Mouse (Mus musculus): ENCODE data around the gene Focad. TPM values are rescaled to one million over a fixed set of nuclear protein-coding genes. Genes with fewer than 3 reads are reported as not detected.

Focad gene
- polyA plus RNA-seq, 1 experiment from 2014 or later: 17.7 TPM

DNA sequence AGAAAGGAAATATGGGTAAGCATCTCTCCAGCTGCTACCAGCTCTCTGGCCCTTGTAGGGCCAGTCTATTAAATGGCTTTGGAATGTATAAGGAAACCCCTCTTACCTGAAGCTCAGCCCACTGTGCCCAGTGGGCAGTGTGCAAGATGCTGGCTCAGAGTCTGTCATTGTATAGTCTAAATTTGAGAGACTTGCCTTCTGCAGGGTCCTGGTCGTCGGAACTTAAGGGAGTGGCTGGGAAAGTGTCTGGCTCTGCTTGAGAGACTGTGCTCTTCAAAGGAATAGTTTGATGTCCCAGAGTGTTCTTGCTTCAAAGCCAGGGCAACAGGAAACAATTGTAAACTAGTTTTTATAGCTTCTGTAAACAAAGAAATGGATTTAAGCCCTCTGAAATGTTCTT is 41.5 kb downstream of the Focad start:
- Histone ChIP-seq H3K9me3 (ENCODE audit: control insufficient read depth, low read length) (no peaks in the 10 kb centered on the region), H3K27me3 (ENCODE audit: control insufficient read depth, insufficient read depth, low read length) (no peaks in the 10 kb centered on the region), H3K36me3 (ENCODE audit: control insufficient read depth, insufficient read depth, low read length) (no peaks in the 10 kb centered on the region), H3K27ac (ENCODE audit: low read depth, low read length) (peak overlapping the region; percentile 33), H3K4me1 (replicated peaks; ENCODE audit: control insufficient read depth, insufficient read depth, low read length) (0 out of 2 replicates have a peak, but pooled peaks cover 4% of the 10 kb centered on the region), H3K4me3 (ENCODE audit: low read depth, low read length) (no peak overlapping the region), H3K9ac (ENCODE audit: low read length) (no peak overlapping the region), H3K4me2 (ENCODE audit: low read depth, low read length, severe bottlenecking) (no peak overlapping the region)
- DNase-seq (ENCODE audit: low spot score) (no peak), ATAC-seq (replicated peaks; ENCODE audit: low FRiP score) (no peak; the same call in 1 of the 2 replicates)
- WGBS: 21% methylated on average over 2 of the region's 2 CpGs

DNA sequence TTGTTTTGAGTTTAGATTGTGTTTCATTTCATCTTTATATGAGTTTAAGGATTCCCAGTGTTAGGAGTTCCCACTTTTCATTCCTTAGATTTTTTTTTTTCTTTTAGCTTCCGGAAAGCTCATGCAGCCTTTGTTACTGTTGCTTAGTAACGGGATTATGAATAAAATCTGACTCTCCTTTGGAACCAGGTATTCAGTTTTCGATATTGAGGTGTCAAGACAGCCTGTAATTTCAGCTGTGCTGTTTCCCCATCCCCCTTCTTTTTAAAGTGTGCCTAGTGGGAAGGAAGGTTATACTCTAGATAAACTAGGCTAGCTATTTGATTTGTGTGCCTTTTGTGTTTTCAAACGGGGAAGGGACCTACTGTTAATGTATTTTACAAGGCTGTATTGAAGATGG is 42.1 kb downstream of the Focad start:
- Histone ChIP-seq H3K27me3 (ENCODE audit: control insufficient read depth, insufficient read depth, low read length) (no peaks in the 10 kb centered on the region), H3K9ac (ENCODE audit: low read length) (no peak overlapping the region), H3K4me1 (replicated peaks; ENCODE audit: control insufficient read depth, insufficient read depth, low read length) (0 out of 2 replicates have a peak, but pooled peaks cover 4% of the 10 kb centered on the region), H3K9me3 (ENCODE audit: control insufficient read depth, low read length) (no peaks in the 10 kb centered on the region), H3K4me3 (ENCODE audit: low read depth, low read length) (no peak overlapping the region), H3K4me2 (ENCODE audit: low read depth, low read length, severe bottlenecking) (no peak overlapping the region), H3K36me3 (ENCODE audit: control insufficient read depth, insufficient read depth, low read length) (no peaks in the 10 kb centered on the region), H3K27ac (ENCODE audit: low read depth, low read length) (no peak overlapping the region)
- no peak for DNase-seq (ENCODE audit: low spot score)
- WGBS: 37% methylated on average over 4 of the region's 4 CpGs
- no peak for ATAC-seq (replicated peaks; ENCODE audit: low FRiP score)

DNA sequence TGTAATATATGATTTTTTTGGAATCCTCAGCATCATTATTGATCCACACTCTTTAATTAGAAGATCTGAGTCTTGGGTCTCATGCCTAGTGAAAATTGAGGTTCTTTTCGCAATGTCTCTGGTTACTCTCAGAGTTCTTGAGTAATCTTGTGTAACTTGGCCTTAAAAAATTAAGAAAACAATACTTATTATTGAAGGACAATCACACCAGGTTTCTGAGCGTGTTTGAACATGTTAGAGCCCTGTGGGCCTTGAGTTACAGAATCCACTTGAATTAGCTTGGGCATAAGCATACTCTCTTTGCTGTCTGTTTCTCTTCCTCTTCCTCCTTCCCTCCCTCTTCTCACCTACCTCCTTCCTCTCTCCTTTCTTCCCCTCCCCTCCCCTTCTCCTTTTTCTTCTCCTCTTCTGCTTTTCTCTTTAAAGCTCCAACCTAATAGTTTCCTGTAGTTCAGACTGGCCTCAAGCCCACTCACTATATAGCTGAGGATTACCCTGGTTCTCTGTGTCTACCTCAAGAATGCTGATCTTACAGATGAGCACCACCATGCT is 44.0 kb downstream of the Focad start:
- no peaks in the 10 kb centered on the region for H3K36me3 ChIP-seq (ENCODE audit: control insufficient read depth, insufficient read depth, low read length)
- H3K27me3 ChIP-seq (ENCODE audit: control insufficient read depth, insufficient read depth, low read length): no peaks in the 10 kb centered on the region
- no peak for DNase-seq (ENCODE audit: low spot score)
- H3K9me3 ChIP-seq (ENCODE audit: control insufficient read depth, low read length): no peaks in the 10 kb centered on the region
- ATAC-seq (replicated peaks; ENCODE audit: low FRiP score): no peak
- H3K4me2 ChIP-seq (ENCODE audit: low read depth, low read length, severe bottlenecking): no peak overlapping the region
- 96% methylated on average over 2 of the region's 2 CpGs for WGBS
- 0 out of 2 replicates have a peak, but pooled peaks cover 4% of the 10 kb centered on the region for H3K4me1 ChIP-seq (replicated peaks; ENCODE audit: control insufficient read depth, insufficient read depth, low read length)
- H3K9ac ChIP-seq (ENCODE audit: low read length): no peak overlapping the region
- H3K4me3 ChIP-seq (ENCODE audit: low read depth, low read length): no peak overlapping the region
- no peak overlapping the region for H3K27ac ChIP-seq (ENCODE audit: low read depth, low read length)

DNA sequence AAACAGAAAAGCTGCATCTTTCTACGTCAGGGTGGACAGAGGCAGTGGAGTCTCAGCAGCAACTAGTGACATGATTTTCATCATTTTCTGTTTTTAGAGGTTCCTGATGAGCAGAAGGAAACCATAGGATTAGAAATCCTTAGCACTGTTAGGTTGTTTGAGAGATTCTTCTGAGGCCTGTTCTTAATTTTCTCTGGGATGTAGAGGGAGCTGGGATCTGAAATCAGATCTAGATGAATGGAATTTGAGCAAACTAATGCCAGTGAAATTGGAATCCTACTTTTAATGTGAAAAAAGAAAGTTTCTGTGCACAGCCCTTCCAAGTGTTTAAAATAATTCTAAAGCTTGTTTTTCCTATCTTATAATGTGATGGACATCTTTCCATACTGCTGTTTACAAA is 55.0 kb downstream of the Focad start:
- no peaks in the 10 kb centered on the region for H3K9me3 ChIP-seq (ENCODE audit: control insufficient read depth, low read length)
- H3K4me3 ChIP-seq (ENCODE audit: low read depth, low read length): no peak overlapping the region
- DNase-seq (ENCODE audit: low spot score): no peak
- no peaks in the 10 kb centered on the region for H3K27me3 ChIP-seq (ENCODE audit: control insufficient read depth, insufficient read depth, low read length)
- ATAC-seq (replicated peaks; ENCODE audit: low FRiP score): no peak
- no peaks in the 10 kb centered on the region for H3K36me3 ChIP-seq (ENCODE audit: control insufficient read depth, insufficient read depth, low read length)
- WGBS: 72% methylated on average over 1 of the region's 1 CpGs
- no peak overlapping the region for H3K27ac ChIP-seq (ENCODE audit: low read depth, low read length)
- H3K4me2 ChIP-seq (ENCODE audit: low read depth, low read length, severe bottlenecking): no peak overlapping the region
- no peaks in the 10 kb centered on the region for H3K4me1 ChIP-seq (replicated peaks; ENCODE audit: control insufficient read depth, insufficient read depth, low read length)
- H3K9ac ChIP-seq (ENCODE audit: low read length): no peak overlapping the region

DNA sequence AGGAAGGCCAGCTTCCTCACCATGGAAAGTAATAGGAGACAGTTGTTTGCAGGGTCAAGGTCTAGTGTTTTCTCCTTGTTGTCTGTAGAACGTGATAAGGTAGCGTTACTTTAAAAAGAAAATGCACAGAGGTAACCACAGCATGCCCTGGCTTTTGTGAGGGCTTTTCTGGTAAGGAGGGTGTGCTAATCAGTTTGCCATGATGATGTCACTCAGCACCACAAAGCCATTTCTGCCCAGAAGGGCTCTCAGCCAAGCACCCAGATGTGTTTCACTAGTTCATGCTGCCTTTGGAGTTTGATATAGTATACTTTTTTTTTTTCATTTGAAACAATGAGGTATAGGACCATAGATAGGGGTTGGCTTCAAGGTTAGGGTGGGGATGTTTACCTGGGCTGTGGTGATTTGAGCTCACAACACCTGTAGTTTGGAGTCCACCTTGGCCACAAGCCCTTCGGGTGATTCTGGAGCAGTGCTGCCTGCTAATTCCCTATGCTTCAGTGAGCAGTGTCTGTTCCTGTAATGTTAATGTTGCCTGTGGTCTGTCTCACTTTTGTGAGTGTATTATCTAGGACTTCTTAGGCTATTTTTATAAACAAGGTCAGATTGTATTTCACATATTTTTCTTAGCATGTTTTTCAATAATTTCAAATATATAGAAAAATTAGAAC is 61.2 kb downstream of the Focad start:
- ATAC-seq (replicated peaks; ENCODE audit: low FRiP score): no peak
- no peaks in the 10 kb centered on the region for H3K9me3 ChIP-seq (ENCODE audit: control insufficient read depth, low read length)
- no peak overlapping the region for H3K9ac ChIP-seq (ENCODE audit: low read length)
- no peak overlapping the region for H3K4me3 ChIP-seq (ENCODE audit: low read depth, low read length)
- H3K4me2 ChIP-seq (ENCODE audit: low read depth, low read length, severe bottlenecking): no peak overlapping the region
- H3K36me3 ChIP-seq (ENCODE audit: control insufficient read depth, insufficient read depth, low read length): no peaks in the 10 kb centered on the region
- no peak overlapping the region for H3K27ac ChIP-seq (ENCODE audit: low read depth, low read length)
- H3K27me3 ChIP-seq (ENCODE audit: control insufficient read depth, insufficient read depth, low read length): no peaks in the 10 kb centered on the region
- WGBS: 83% methylated on average over 3 of the region's 3 CpGs
- H3K4me1 ChIP-seq (replicated peaks; ENCODE audit: control insufficient read depth, insufficient read depth, low read length): no peaks in the 10 kb centered on the region
- DNase-seq (ENCODE audit: low spot score): no peak

DNA sequence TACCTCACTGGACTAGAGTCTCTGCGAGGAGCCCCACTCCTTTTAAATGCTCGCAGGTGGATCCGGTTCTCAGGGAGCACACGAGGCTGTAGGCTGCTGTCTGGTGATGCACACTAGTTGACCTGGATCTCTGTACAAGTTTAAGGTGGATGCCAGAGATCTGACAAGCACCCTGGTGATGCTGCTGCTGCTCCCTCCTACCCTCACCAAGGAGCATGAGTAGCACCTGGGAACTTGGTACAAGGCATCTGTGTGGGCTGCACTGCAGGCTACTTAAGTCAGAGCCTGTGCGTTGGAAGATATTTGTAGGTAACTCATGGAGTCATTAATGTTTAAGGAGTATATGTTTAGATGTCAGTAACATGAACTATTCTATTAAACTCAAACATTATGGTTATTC is 62.5 kb downstream of the Focad start:
- no peak for ATAC-seq (replicated peaks; ENCODE audit: low FRiP score)

DNA sequence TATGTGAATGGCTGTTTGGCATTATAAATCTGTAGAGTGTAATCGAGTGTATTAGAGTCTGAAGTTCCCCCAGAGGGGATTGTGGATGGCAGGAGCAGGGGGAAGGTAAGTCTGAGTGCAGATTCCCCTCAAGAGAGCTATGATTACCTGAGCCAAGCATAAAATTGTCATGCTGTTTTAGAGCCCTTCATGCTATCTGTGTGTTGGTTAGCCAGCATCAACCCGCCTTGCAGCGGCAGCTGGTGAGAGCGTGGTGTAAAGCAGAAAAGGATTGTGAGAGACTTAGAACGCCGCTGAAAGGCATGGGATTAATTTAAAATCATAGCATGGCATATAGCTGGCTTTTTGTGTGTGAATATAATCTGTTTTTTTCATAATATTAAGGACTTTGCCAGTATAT is 63.2 kb downstream of the Focad start:
- Histone ChIP-seq H3K27ac (ENCODE audit: low read depth, low read length) (no peak overlapping the region), H3K4me2 (ENCODE audit: low read depth, low read length, severe bottlenecking) (no peak overlapping the region), H3K4me1 (replicated peaks; ENCODE audit: control insufficient read depth, insufficient read depth, low read length) (no peaks in the 10 kb centered on the region), H3K4me3 (ENCODE audit: low read depth, low read length) (no peak overlapping the region), H3K9ac (ENCODE audit: low read length) (no peak overlapping the region), H3K36me3 (ENCODE audit: control insufficient read depth, insufficient read depth, low read length) (no peaks in the 10 kb centered on the region), H3K27me3 (ENCODE audit: control insufficient read depth, insufficient read depth, low read length) (no peaks in the 10 kb centered on the region), H3K9me3 (ENCODE audit: control insufficient read depth, low read length) (no peaks in the 10 kb centered on the region)
- 91% methylated on average over 6 of the region's 6 CpGs for WGBS
- no peak for ATAC-seq (replicated peaks; ENCODE audit: low FRiP score)
- no peak for DNase-seq (ENCODE audit: low spot score)

More for the DNA sequence above, 62.5 kb downstream of the Focad start:
- H3K36me3 ChIP-seq (ENCODE audit: control insufficient read depth, insufficient read depth, low read length): no peaks in the 10 kb centered on the region
- no peak overlapping the region for H3K4me3 ChIP-seq (ENCODE audit: low read depth, low read length)
- no peak overlapping the region for H3K4me2 ChIP-seq (ENCODE audit: low read depth, low read length, severe bottlenecking)
- no peaks in the 10 kb centered on the region for H3K9me3 ChIP-seq (ENCODE audit: control insufficient read depth, low read length)
- WGBS: 83% methylated on average over 5 of the region's 5 CpGs
- H3K9ac ChIP-seq (ENCODE audit: low read length): no peak overlapping the region
- no peak overlapping the region for H3K27ac ChIP-seq (ENCODE audit: low read depth, low read length)
- DNase-seq (ENCODE audit: low spot score): no peak
- no peaks in the 10 kb centered on the region for H3K27me3 ChIP-seq (ENCODE audit: control insufficient read depth, insufficient read depth, low read length)
- H3K4me1 ChIP-seq (replicated peaks; ENCODE audit: control insufficient read depth, insufficient read depth, low read length): no peaks in the 10 kb centered on the region

DNA sequence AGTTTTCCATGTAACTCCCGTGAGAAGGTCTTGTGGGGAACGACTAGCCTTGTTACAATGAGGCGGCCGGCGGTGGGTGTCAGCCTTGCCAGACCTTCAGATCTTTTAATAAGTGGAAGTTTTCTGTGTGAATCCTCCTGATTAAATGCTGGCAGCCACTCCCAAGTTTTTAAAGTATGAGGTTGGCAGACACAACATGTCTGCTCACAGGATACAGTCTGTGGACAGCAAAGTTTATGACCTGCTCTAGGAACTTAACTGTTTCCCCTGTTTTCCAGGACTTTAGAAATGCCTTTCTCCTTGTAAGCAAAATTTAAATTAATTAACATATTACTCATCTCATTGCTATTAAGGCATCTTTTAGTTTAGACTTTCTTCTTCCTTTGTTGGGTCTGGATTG is 64.8 kb downstream of the Focad start:
- no peaks in the 10 kb centered on the region for H3K36me3 ChIP-seq (ENCODE audit: control insufficient read depth, insufficient read depth, low read length)
- H3K27me3 ChIP-seq (ENCODE audit: control insufficient read depth, insufficient read depth, low read length): no peaks in the 10 kb centered on the region
- no peaks in the 10 kb centered on the region for H3K9me3 ChIP-seq (ENCODE audit: control insufficient read depth, low read length)
- H3K4me1 ChIP-seq (replicated peaks; ENCODE audit: control insufficient read depth, insufficient read depth, low read length): no peaks in the 10 kb centered on the region
- 88% methylated on average over 5 of the region's 5 CpGs for WGBS
- H3K9ac ChIP-seq (ENCODE audit: low read length): no peak overlapping the region
- H3K4me3 ChIP-seq (ENCODE audit: low read depth, low read length): no peak overlapping the region
- no peak overlapping the region for H3K27ac ChIP-seq (ENCODE audit: low read depth, low read length)
- H3K4me2 ChIP-seq (ENCODE audit: low read depth, low read length, severe bottlenecking): no peak overlapping the region
- no peak for ATAC-seq (replicated peaks; ENCODE audit: low FRiP score)
- DNase-seq (ENCODE audit: low spot score): no peak

DNA sequence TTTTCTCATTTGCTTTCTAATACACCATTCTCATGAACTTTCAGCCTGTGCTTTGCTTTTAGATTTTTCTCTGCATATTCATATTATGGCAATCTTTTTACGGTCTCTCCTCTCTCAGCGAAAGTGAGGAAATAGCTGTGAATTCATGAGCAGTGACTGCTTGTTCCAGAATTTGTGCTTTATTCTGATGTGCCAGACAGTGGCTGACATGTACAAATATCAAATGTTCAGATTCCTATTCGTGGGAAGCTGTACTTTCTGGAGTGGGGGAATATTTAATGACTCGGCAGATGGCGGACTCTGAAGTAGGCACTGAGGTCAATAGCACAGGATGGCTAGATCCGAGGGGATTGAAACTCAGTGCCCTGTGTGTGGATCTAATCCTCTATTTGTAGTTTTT is 65.3 kb downstream of the Focad start:
- Histone ChIP-seq H3K27me3 (ENCODE audit: control insufficient read depth, insufficient read depth, low read length) (no peaks in the 10 kb centered on the region), H3K9me3 (ENCODE audit: control insufficient read depth, low read length) (no peaks in the 10 kb centered on the region), H3K36me3 (ENCODE audit: control insufficient read depth, insufficient read depth, low read length) (no peaks in the 10 kb centered on the region), H3K9ac (ENCODE audit: low read length) (no peak overlapping the region), H3K4me2 (ENCODE audit: low read depth, low read length, severe bottlenecking) (no peak overlapping the region), H3K4me3 (ENCODE audit: low read depth, low read length) (no peak overlapping the region), H3K4me1 (replicated peaks; ENCODE audit: control insufficient read depth, insufficient read depth, low read length) (no peaks in the 10 kb centered on the region), H3K27ac (ENCODE audit: low read depth, low read length) (no peak overlapping the region)
- DNase-seq (ENCODE audit: low spot score) (no peak), ATAC-seq (replicated peaks; ENCODE audit: low FRiP score) (no peak)
- WGBS: 82% methylated on average over 6 of the region's 6 CpGs

All from forebrain, embryonic 11.5 days (tissue).